Mouse (Mus musculus) brain, embryonic 14.5 days (tissue): ENCODE data around the gene Trappc11.

Source experiments
- CTCF ChIP-seq: fragments of 200-500 bp; IDR thresholded peaks from 2 replicates; pipeline ENCODE4 v1.5.1; 2012; ENCODE audit warnings: inconsistent platforms, mild to moderate bottlenecking, moderate library complexity, borderline replicate concordance; ENCODE audit not compliant: insufficient read depth, insufficient read length; ENCODE audit errors: extremely low read depth
- POLR2A ChIP-seq: fragments of 200-500 bp; IDR thresholded peaks from 2 replicates; pipeline ENCODE4 v1.6.1; 2012; ENCODE audit warnings: mild to moderate bottlenecking, inconsistent platforms, borderline replicate concordance; ENCODE audit not compliant: poor library complexity, insufficient read depth, insufficient read length, severe bottlenecking; ENCODE audit errors: extremely low read depth

- TF ChIP-seq CTCF (no peak), POLR2A (no peak)
Measured at GRCm38 (mm10) chr8:47570161-47570560, 36.9 kb upstream of the Trappc11 start.
